Comparison of ENCODE assay signal across 8 mouse cellular contexts in genomic region chr7:4899649-4900522, GRCm38 (mm10). TPM values are rescaled to one million over a fixed set of nuclear protein-coding genes. Genes with fewer than 3 reads are reported as not detected.
DNase-seq lines count a peak whose midpoint lies in the region; ATAC-seq and TF ChIP-seq lines count a peak whose summit lies in the region.

No protein-coding gene starts in this region.

- ATAC-seq in lung, embryonic 14.5 days (ENCODE audit: insufficient read depth), result no peak
- no peak for ATAC-seq in embryonic facial prominence, embryonic 12.5 days (ENCODE audit: insufficient number of reproducible peaks, insufficient read depth, low FRiP score, low TSS enrichment)
- ATAC-seq in heart, postnatal 0 days (ENCODE audit: insufficient read depth, low read depth), result peak; percentile 86
- peak; percentile 82 for ATAC-seq in liver, embryonic 12.5 days
- ATAC-seq in neural tube, embryonic 14.5 days (ENCODE audit: low read depth), result peak; percentile 67; the same call in 1 of the 2 replicates

- H3K9ac ChIP-seq in lung, embryonic 14.5 days, result peak overlapping the region; percentile 26; the same call in 1 of the 2 replicates
- H3K9ac ChIP-seq in embryonic facial prominence, embryonic 12.5 days, result peak overlapping the region; percentile 17; the same call in 1 of the 2 replicates
- H3K9ac ChIP-seq in heart, postnatal 0 days (replicated peaks; ENCODE audit: low read depth, low read length), result peak overlapping the region; percentile 39
- peak overlapping the region; percentile 67 for H3K9ac ChIP-seq in liver, embryonic 12.5 days
- H3K9ac ChIP-seq in neural tube, embryonic 14.5 days (replicated peaks; ENCODE audit: low read depth, low read length), result peak overlapping the region; percentile 35; the same call in 1 of the 2 replicates

- TF ChIP-seq CTCF in lung, embryonic 14.5 days (IDR thresholded peaks at IDR 0.05; ENCODE audit: low read depth), result no peak
- TF ChIP-seq CTCF in lung, adult 2 months (IDR thresholded peaks at IDR 0.05; ENCODE audit: insufficient read depth, low read length), result no peak
- TF ChIP-seq CTCF in heart, postnatal 0 days (IDR thresholded peaks at IDR 0.05; ENCODE audit: low read depth), result 0 out of 2 replicates have a peak, but pooled peaks have one; percentile 1

- 10% methylated on average over 19 of the region's 19 CpGs for WGBS in lung, embryonic 14.5 days
- 6% methylated on average over 19 of the region's 19 CpGs for WGBS in lung, adult 2 months
- WGBS in embryonic facial prominence, embryonic 12.5 days, result 8% methylated on average over 19 of the region's 19 CpGs
- 8% methylated on average over 19 of the region's 19 CpGs for WGBS in heart, postnatal 0 days
- 7% methylated on average over 19 of the region's 19 CpGs for WGBS in liver, embryonic 12.5 days (ENCODE audit: insufficient replicate concordance)
- 7% methylated on average over 19 of the region's 19 CpGs for WGBS in neural tube, embryonic 14.5 days

- peak overlapping the region; percentile 52 for H3K4me2 ChIP-seq in lung, embryonic 14.5 days
- H3K4me2 ChIP-seq in embryonic facial prominence, embryonic 12.5 days (replicated peaks), result peak overlapping the region; percentile 46
- H3K4me2 ChIP-seq in heart, postnatal 0 days (ENCODE audit: low read depth, low read length), result peak overlapping the region; percentile 63
- peak overlapping the region; percentile 76 for H3K4me2 ChIP-seq in liver, embryonic 12.5 days
- H3K4me2 ChIP-seq in neural tube, embryonic 14.5 days (ENCODE audit: low read depth, low read length), result peak overlapping the region; percentile 50

- peak overlapping the region; percentile 21; the same call in 1 of the 2 replicates for H3K4me3 ChIP-seq in lung, embryonic 14.5 days (ENCODE audit: low read depth, low read length)
- no peak overlapping the region for H3K4me3 ChIP-seq in lung, adult 2 months (replicated peaks; ENCODE audit: extremely low read depth, low read depth, low read length)
- H3K4me3 ChIP-seq in embryonic facial prominence, embryonic 12.5 days, result peak overlapping the region; percentile 28
- H3K4me3 ChIP-seq in heart, postnatal 0 days (ENCODE audit: low read depth, low read length), result peak overlapping the region; percentile 30
- H3K4me3 ChIP-seq in liver, embryonic 12.5 days, result peak overlapping the region; percentile 53
- peak overlapping the region; percentile 23 for H3K4me3 ChIP-seq in neural tube, embryonic 14.5 days (ENCODE audit: low read depth, low read length)

- no peaks in the 10 kb centered on the region for H3K36me3 ChIP-seq in lung, embryonic 14.5 days (ENCODE audit: insufficient read depth)
- no peaks in the 10 kb centered on the region for H3K36me3 ChIP-seq in embryonic facial prominence, embryonic 12.5 days
- H3K36me3 ChIP-seq in heart, postnatal 0 days (replicated peaks; ENCODE audit: control insufficient read depth, insufficient read depth, low read length), result no peaks in the 10 kb centered on the region
- H3K36me3 ChIP-seq in liver, embryonic 12.5 days, result 0 out of 2 replicates have a peak, but pooled peaks cover 2% of the 10 kb centered on the region
- no peaks in the 10 kb centered on the region for H3K36me3 ChIP-seq in neural tube, embryonic 14.5 days (ENCODE audit: control insufficient read depth, insufficient read depth, low read length)

- peaks cover 3% of the 10 kb centered on the region; the same call in 1 of the 2 replicates for H3K9me3 ChIP-seq in lung, embryonic 14.5 days (ENCODE audit: low read depth, low read length)
- 0 out of 2 replicates have a peak, but pooled peaks cover 4% of the 10 kb centered on the region for H3K9me3 ChIP-seq in embryonic facial prominence, embryonic 12.5 days
- no peaks in the 10 kb centered on the region for H3K9me3 ChIP-seq in heart, postnatal 0 days (replicated peaks; ENCODE audit: control insufficient read depth, low read length)
- H3K9me3 ChIP-seq in liver, embryonic 12.5 days (replicated peaks), result 0 out of 2 replicates have a peak, but pooled peaks cover 5% of the 10 kb centered on the region
- no peaks in the 10 kb centered on the region for H3K9me3 ChIP-seq in neural tube, embryonic 14.5 days (ENCODE audit: control insufficient read depth, low read length)

- peaks cover 8% of the 10 kb centered on the region; the same call in 1 of the 2 replicates for H3K27me3 ChIP-seq in lung, embryonic 14.5 days (ENCODE audit: insufficient read depth, low read length)
- H3K27me3 ChIP-seq in embryonic facial prominence, embryonic 12.5 days, result peaks cover 19% of the 10 kb centered on the region
- no peaks in the 10 kb centered on the region for H3K27me3 ChIP-seq in heart, postnatal 0 days (ENCODE audit: control insufficient read depth, insufficient read depth, low read length)
- H3K27me3 ChIP-seq in liver, embryonic 12.5 days (replicated peaks), result peaks cover 6% of the 10 kb centered on the region; the same call in 1 of the 2 replicates
- H3K27me3 ChIP-seq in neural tube, embryonic 14.5 days (ENCODE audit: control insufficient read depth, insufficient read depth, low read length), result no peaks in the 10 kb centered on the region

- no peak for TF ChIP-seq EP300 in heart, postnatal 0 days (IDR thresholded peaks at IDR 0.05; ENCODE audit: low read depth)

- no peak for DNase-seq in lung, embryonic 14.5 days
- DNase-seq in lung, adult 2 months, result no peak
- DNase-seq in heart, postnatal 0 days (ENCODE audit: low spot score), result peak; percentile 88
- DNase-seq in layer of hippocampus, postnatal 36 days, result no peak
- DNase-seq in cerebellum, adult 8-10 months, result no peak

- no peaks in the 10 kb centered on the region for H3K4me1 ChIP-seq in lung, embryonic 14.5 days (ENCODE audit: insufficient read depth)
- H3K4me1 ChIP-seq in lung, adult 2 months (ENCODE audit: control insufficient read depth, insufficient read depth, low read length), result no peaks in the 10 kb centered on the region
- H3K4me1 ChIP-seq in embryonic facial prominence, embryonic 12.5 days, result no peaks in the 10 kb centered on the region
- peaks cover 10% of the 10 kb centered on the region; the same call in 1 of the 2 replicates for H3K4me1 ChIP-seq in heart, postnatal 0 days (ENCODE audit: control insufficient read depth, insufficient read depth)
- H3K4me1 ChIP-seq in liver, embryonic 12.5 days, result peaks cover 22% of the 10 kb centered on the region
- H3K4me1 ChIP-seq in neural tube, embryonic 14.5 days (ENCODE audit: control insufficient read depth, insufficient read depth, low read length), result no peaks in the 10 kb centered on the region

- no peak overlapping the region for H3K27ac ChIP-seq in lung, embryonic 14.5 days (ENCODE audit: low read depth)
- no peak overlapping the region for H3K27ac ChIP-seq in embryonic facial prominence, embryonic 12.5 days
- H3K27ac ChIP-seq in heart, postnatal 0 days (ENCODE audit: low read depth), result peak overlapping the region; percentile 75
- peak overlapping the region; percentile 87 for H3K27ac ChIP-seq in liver, embryonic 12.5 days
- no peak overlapping the region for H3K27ac ChIP-seq in neural tube, embryonic 14.5 days (ENCODE audit: low read depth, low read length)

- TF ChIP-seq POLR2A in lung, adult 2 months (IDR thresholded peaks at IDR 0.05; ENCODE audit: borderline replicate concordance, extremely low read depth, low read depth, low read length), result no peak

RNA-seq across cellular contexts. Expression of gene Gm36210, which starts 6.4 kb away (rescaled TPM):
- polyA plus RNA-seq in lung, embryonic 14.5 days (2014; fragmentation: Nextera tagmentation; extraction: Ambion mirVana), result not detected in 2 replicates
- polyA plus RNA-seq in lung, adult 2 months (2012; rRNA removed), result 0.15 and 0.20 TPM in 2 replicates
- not detected in 2 replicates for polyA plus RNA-seq in embryonic facial prominence, embryonic 12.5 days (2016; fragmentation: Nextera tagmentation; extraction: Ambion mirVana)
- 0.88 TPM in 1 of 2 replicates, not detected in the other for total RNA-seq in heart, postnatal 0 days (2014; rRNA removed; ENCODE audit: low replicate concordance)
- polyA plus RNA-seq in heart, postnatal 0 days (2015; fragmentation: Nextera tagmentation; extraction: Ambion mirVana), result 0.08 and 0.12 TPM in 2 replicates
- 0.10 TPM in 1 of 2 replicates, not detected in the other for polyA plus RNA-seq in liver, embryonic 12.5 days (2016; fragmentation: Nextera tagmentation; extraction: Ambion mirVana)
- 0.37 and 0.41 TPM in 2 replicates for polyA plus RNA-seq in neural tube, embryonic 14.5 days (2014; fragmentation: Nextera tagmentation; extraction: Ambion mirVana)
- under 1 TPM; 0.51 to 0.62 TPM for total RNA-seq in layer of hippocampus, postnatal 36 days (2021)

RNA-seq across cellular contexts. Expression of gene Zfp628, which starts 15.1 kb away (rescaled TPM):
- 4.2 and 4.3 TPM in 2 replicates for polyA plus RNA-seq in lung, embryonic 14.5 days (2014; fragmentation: Nextera tagmentation; extraction: Ambion mirVana)
- 20.6 and 24.7 TPM in 2 replicates for polyA plus RNA-seq in lung, adult 2 months (2012; rRNA removed)
- 4.0 and 4.3 TPM in 2 replicates for polyA plus RNA-seq in embryonic facial prominence, embryonic 12.5 days (2016; fragmentation: Nextera tagmentation; extraction: Ambion mirVana)
- 8.9 and 13.1 TPM in 2 replicates for total RNA-seq in heart, postnatal 0 days (2014; rRNA removed; ENCODE audit: low replicate concordance)
- 1.7 and 1.9 TPM in 2 replicates for polyA plus RNA-seq in heart, postnatal 0 days (2015; fragmentation: Nextera tagmentation; extraction: Ambion mirVana)
- polyA plus RNA-seq in liver, embryonic 12.5 days (2016; fragmentation: Nextera tagmentation; extraction: Ambion mirVana), result 2.4 and 2.7 TPM in 2 replicates
- polyA plus RNA-seq in neural tube, embryonic 14.5 days (2014; fragmentation: Nextera tagmentation; extraction: Ambion mirVana), result 2.8 and 3.7 TPM in 2 replicates
- total RNA-seq in layer of hippocampus, postnatal 36 days (2021), result 10 to 100 TPM; 12.7 to 13.2 TPM

RNA-seq across cellular contexts. Expression of gene Nat14, which starts 21.9 kb away (rescaled TPM):
- polyA plus RNA-seq in lung, embryonic 14.5 days (2014; fragmentation: Nextera tagmentation; extraction: Ambion mirVana), result 1.4 and 2.3 TPM in 2 replicates
- 7.1 and 7.6 TPM in 2 replicates for polyA plus RNA-seq in lung, adult 2 months (2012; rRNA removed)
- 5.4 and 7.7 TPM in 2 replicates for polyA plus RNA-seq in embryonic facial prominence, embryonic 12.5 days (2016; fragmentation: Nextera tagmentation; extraction: Ambion mirVana)
- total RNA-seq in heart, postnatal 0 days (2014; rRNA removed; ENCODE audit: low replicate concordance), result 2.0 and 4.2 TPM in 2 replicates
- 2.8 and 3.6 TPM in 2 replicates for polyA plus RNA-seq in heart, postnatal 0 days (2015; fragmentation: Nextera tagmentation; extraction: Ambion mirVana)
- polyA plus RNA-seq in liver, embryonic 12.5 days (2016; fragmentation: Nextera tagmentation; extraction: Ambion mirVana), result 0.54 and 0.67 TPM in 2 replicates
- 24.4 and 27.9 TPM in 2 replicates for polyA plus RNA-seq in neural tube, embryonic 14.5 days (2014; fragmentation: Nextera tagmentation; extraction: Ambion mirVana)
- total RNA-seq in layer of hippocampus, postnatal 36 days (2021), result 100 to 1,000 TPM; 119 to 120 TPM

RNA-seq across cellular contexts. Expression of gene Isoc2a, which starts 22.9 kb away (rescaled TPM):
- polyA plus RNA-seq in lung, embryonic 14.5 days (2014; fragmentation: Nextera tagmentation; extraction: Ambion mirVana), result 0.88 and 0.91 TPM in 2 replicates
- polyA plus RNA-seq in lung, adult 2 months (2012; rRNA removed), result 13.4 and 15.0 TPM in 2 replicates
- polyA plus RNA-seq in embryonic facial prominence, embryonic 12.5 days (2016; fragmentation: Nextera tagmentation; extraction: Ambion mirVana), result 0.74 and 0.93 TPM in 2 replicates
- 15.2 and 25.6 TPM in 2 replicates for total RNA-seq in heart, postnatal 0 days (2014; rRNA removed; ENCODE audit: low replicate concordance)
- polyA plus RNA-seq in heart, postnatal 0 days (2015; fragmentation: Nextera tagmentation; extraction: Ambion mirVana), result 1.4 and 1.6 TPM in 2 replicates
- polyA plus RNA-seq in liver, embryonic 12.5 days (2016; fragmentation: Nextera tagmentation; extraction: Ambion mirVana), result 0.62 and 0.95 TPM in 2 replicates
- 0.58 and 0.76 TPM in 2 replicates for polyA plus RNA-seq in neural tube, embryonic 14.5 days (2014; fragmentation: Nextera tagmentation; extraction: Ambion mirVana)
- total RNA-seq in layer of hippocampus, postnatal 36 days (2021), result 10 to 100 TPM; 11.4 to 13.6 TPM

RNA-seq across cellular contexts. Expression of gene Ssc5d, which starts 25.7 kb away (rescaled TPM):
- 2.1 and 2.2 TPM in 2 replicates for polyA plus RNA-seq in lung, embryonic 14.5 days (2014; fragmentation: Nextera tagmentation; extraction: Ambion mirVana)
- 7.5 and 8.0 TPM in 2 replicates for polyA plus RNA-seq in lung, adult 2 months (2012; rRNA removed)
- 1.5 and 1.6 TPM in 2 replicates for polyA plus RNA-seq in embryonic facial prominence, embryonic 12.5 days (2016; fragmentation: Nextera tagmentation; extraction: Ambion mirVana)
- total RNA-seq in heart, postnatal 0 days (2014; rRNA removed; ENCODE audit: low replicate concordance), result 3.5 and 5.0 TPM in 2 replicates
- polyA plus RNA-seq in heart, postnatal 0 days (2015; fragmentation: Nextera tagmentation; extraction: Ambion mirVana), result 1.1 and 1.2 TPM in 2 replicates
- 0.13 and 0.19 TPM in 2 replicates for polyA plus RNA-seq in liver, embryonic 12.5 days (2016; fragmentation: Nextera tagmentation; extraction: Ambion mirVana)
- polyA plus RNA-seq in neural tube, embryonic 14.5 days (2014; fragmentation: Nextera tagmentation; extraction: Ambion mirVana), result 0.40 and 1.3 TPM in 2 replicates
- total RNA-seq in layer of hippocampus, postnatal 36 days (2021), result 1 to 10 TPM; 2.9 to 3.8 TPM

Comparison
In these comparisons a context has a peak if more than half of its experiments do, and no peak if none do; other contexts are left out.
1. ATAC-seq: peak in heart, postnatal 0 days (single experiment), liver, embryonic 12.5 days (single experiment) and neural tube, embryonic 14.5 days (single experiment); none in lung, embryonic 14.5 days (single experiment) and embryonic facial prominence, embryonic 12.5 days (single experiment).
2. H3K27ac ChIP-seq: peak in heart, postnatal 0 days (single experiment) and liver, embryonic 12.5 days (single experiment); none in lung, embryonic 14.5 days (single experiment), embryonic facial prominence, embryonic 12.5 days (single experiment) and neural tube, embryonic 14.5 days (single experiment).
3. H3K9ac ChIP-seq: peak in every context shown above with its lines; median percentile 67 in liver, embryonic 12.5 days; 39 in heart, postnatal 0 days; 35 in neural tube, embryonic 14.5 days; 26 in lung, embryonic 14.5 days; 17 in embryonic facial prominence, embryonic 12.5 days.
4. Peak in every context shown above with its lines, with median percentiles within 50 percentile points of each other: H3K4me2 ChIP-seq.